Mouse (Mus musculus) E14TG2a.4 (cell line): ENCODE data around the gene Gm45521.

ENCODE experiments used
- H3K27me3 ChIP-seq: 2 replicates; pipeline ENCODE4 v1.6.1; 2014; ENCODE audit warnings: low read length, control low read depth; ENCODE audit not compliant: insufficient read depth
- H3K36me3 ChIP-seq: 2 replicates; pipeline ENCODE4 v1.6.1; 2014; ENCODE audit warnings: low read length, control low read depth; ENCODE audit not compliant: insufficient read depth
- H3K4me1 ChIP-seq: replicated peaks from 2 replicates; pipeline ENCODE4 v1.6.1; 2014; ENCODE audit warnings: low read depth, low read length, control low read depth
- H3K4me3 ChIP-seq: replicated peaks from 2 replicates; pipeline ENCODE4 v1.5.1; 2014; ENCODE audit warnings: mild to moderate bottlenecking, low read length
- H3K9me3 ChIP-seq: 2 replicates; pipeline ENCODE4 v1.6.1; 2014; ENCODE audit warnings: low read length, control low read depth
- CTCF ChIP-seq: conservative IDR thresholded peaks from 2 replicates; pipeline ENCODE4 v1.5.1; 2014; ENCODE audit warnings: low read length
- NANOG ChIP-seq: IDR thresholded peaks from 2 replicates; pipeline ENCODE4 v1.6.1; 2014; ENCODE audit warnings: borderline replicate concordance, low read length, mixed read lengths
- POU5F1 ChIP-seq: IDR thresholded peaks from 2 replicates; pipeline ENCODE4 v1.6.1; 2014; ENCODE audit warnings: low read length, borderline replicate concordance

Gene Gm45521

GRCm38 (mm10) chr14:7957049-7957448 is at the start of gene Gm45521:
Gm45521 (plus strand) TSS chr14:7957288.
- H3K4me1 ChIP-seq: peaks cover 94% of the 10 kb centered on the region
- H3K27me3 ChIP-seq: no peaks in the 10 kb centered on the region
- TF ChIP-seq NANOG: no peak
- TF ChIP-seq POU5F1: no peak
- TF ChIP-seq CTCF: no peak
- no peaks in the 10 kb centered on the region for H3K9me3 ChIP-seq
- H3K4me3 ChIP-seq: peak within 1 kb of the TSS; percentile 68
- H3K36me3 ChIP-seq: peaks cover 17% of the 10 kb centered on the region

DNA sequence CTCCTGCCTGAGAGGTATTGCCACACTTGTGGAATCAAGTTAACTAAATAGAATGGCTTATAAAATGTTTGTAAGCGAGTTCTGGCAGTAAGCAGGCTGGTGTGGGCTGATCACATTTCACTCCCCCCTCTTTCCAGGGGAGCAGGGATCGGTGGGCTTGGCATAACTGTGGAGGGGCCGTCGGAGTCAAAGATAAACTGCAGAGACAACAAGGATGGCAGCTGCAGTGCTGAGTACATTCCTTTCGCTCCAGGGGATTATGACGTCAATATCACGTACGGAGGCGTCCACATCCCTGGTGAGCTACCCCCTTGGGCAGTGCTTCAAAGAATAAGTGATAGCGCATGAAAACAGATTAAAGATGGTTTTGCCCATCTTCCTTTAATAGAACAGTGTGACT is 47.6 kb upstream of the Gm45521 start:
- Histone ChIP-seq H3K4me3 (no peak overlapping the region), H3K36me3 (peaks cover 89% of the 10 kb centered on the region), H3K9me3 (no peaks in the 10 kb centered on the region), H3K27me3 (no peaks in the 10 kb centered on the region), H3K4me1 (peaks cover 35% of the 10 kb centered on the region)
- no peak for TF ChIP-seq CTCF
- no peak for TF ChIP-seq POU5F1
- TF ChIP-seq NANOG: no peak

DNA sequence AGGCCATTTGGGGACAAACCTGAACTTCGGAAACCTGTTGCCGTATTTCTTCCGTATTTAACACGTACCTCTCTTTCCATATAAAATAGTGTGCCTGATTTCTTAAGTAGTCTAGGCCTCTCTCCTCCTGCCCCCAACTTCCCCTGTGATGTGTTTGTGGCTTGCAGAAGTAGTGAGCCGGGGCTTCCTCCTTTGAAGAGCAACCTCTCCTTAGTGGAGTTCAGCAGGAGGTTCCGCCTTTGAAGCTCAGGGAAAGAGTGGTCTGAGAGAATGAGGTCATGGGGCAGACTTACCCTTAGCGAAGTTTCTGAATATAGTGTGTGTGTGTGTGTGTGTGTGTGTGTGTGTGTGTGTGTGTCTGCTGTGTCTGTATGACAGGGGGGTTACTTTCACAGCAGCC is 43.2 kb upstream of the Gm45521 start:
- peaks cover 24% of the 10 kb centered on the region for H3K4me1 ChIP-seq
- H3K9me3 ChIP-seq: no peaks in the 10 kb centered on the region
- no peak overlapping the region for H3K4me3 ChIP-seq
- no peak for TF ChIP-seq POU5F1
- no peak for TF ChIP-seq NANOG
- no peak for TF ChIP-seq CTCF
- H3K27me3 ChIP-seq: no peaks in the 10 kb centered on the region
- H3K36me3 ChIP-seq: peaks cover 95% of the 10 kb centered on the region

- H3K36me3 ChIP-seq: peaks cover 95% of the 10 kb centered on the region
- no peaks in the 10 kb centered on the region for H3K9me3 ChIP-seq
- H3K4me3 ChIP-seq: no peak overlapping the region
- TF ChIP-seq NANOG: no peak
- TF ChIP-seq POU5F1: no peak
- no peak for TF ChIP-seq CTCF
- peaks cover 24% of the 10 kb centered on the region for H3K4me1 ChIP-seq
- H3K27me3 ChIP-seq: no peaks in the 10 kb centered on the region
Measured at GRCm38 (mm10) chr14:7914461-7914860, 42.6 kb upstream of the Gm45521 start.

- Histone ChIP-seq H3K27me3 (no peaks in the 10 kb centered on the region), H3K4me1 (peaks cover 17% of the 10 kb centered on the region), H3K4me3 (no peak overlapping the region), H3K9me3 (no peaks in the 10 kb centered on the region), H3K36me3 (peaks cover 92% of the 10 kb centered on the region)
- TF ChIP-seq NANOG (no peak), CTCF (no peak)
Measured at GRCm38 (mm10) chr14:7918150-7918991, 38.7 kb upstream of the Gm45521 start.

DNA sequence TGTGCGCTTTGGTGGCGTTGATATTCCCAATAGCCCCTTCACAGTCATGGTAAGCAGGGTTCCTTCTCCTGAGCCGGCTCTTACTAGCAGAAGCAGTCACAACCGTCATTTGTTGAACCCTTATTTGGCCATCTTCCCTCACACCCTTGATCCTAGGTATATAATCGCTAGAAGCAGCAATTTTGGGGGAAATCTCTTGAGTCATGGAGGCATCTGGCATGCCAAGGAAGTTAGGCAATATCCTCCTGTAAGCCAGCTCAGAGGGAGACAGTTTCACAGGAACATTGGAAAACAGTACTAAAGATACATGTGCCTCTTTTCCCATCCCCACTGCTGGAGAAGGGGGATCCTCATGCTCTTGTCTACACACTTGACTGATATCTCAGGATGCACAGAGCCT is 37.8 kb upstream of the Gm45521 start:
- H3K27me3 ChIP-seq: no peaks in the 10 kb centered on the region
- H3K36me3 ChIP-seq: peaks cover 95% of the 10 kb centered on the region
- no peak overlapping the region for H3K4me3 ChIP-seq
- TF ChIP-seq POU5F1: no peak
- no peak for TF ChIP-seq CTCF
- H3K9me3 ChIP-seq: no peaks in the 10 kb centered on the region
- peaks cover 9% of the 10 kb centered on the region; the same call in 1 of the 2 replicates for H3K4me1 ChIP-seq

DNA sequence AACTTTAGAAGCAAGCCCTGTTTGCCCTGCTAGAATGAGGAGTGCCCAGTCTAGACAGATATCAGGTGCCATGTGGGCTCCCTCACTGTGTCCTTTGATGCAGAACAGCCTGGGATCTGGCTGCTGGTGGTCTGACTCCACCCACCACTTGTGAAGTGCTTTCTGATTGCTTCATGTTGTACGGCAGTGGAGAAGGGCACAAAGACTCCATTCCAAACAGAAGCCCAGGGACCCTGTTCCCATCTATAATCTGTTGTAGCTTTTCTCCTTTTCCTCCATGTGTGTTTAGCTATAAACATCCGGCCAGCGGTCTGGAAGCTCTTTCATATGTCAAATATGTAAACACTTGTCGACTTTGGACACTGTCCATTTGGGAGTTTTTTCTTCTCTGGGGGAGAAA is 37.2 kb upstream of the Gm45521 start:
- TF ChIP-seq CTCF (no peak), NANOG (no peak), POU5F1 (no peak)
- H3K4me3 ChIP-seq: no peak overlapping the region

GRCm38 (mm10) chr14:7921459-7921858 is 35.6 kb upstream of the Gm45521 start:
- H3K27me3 ChIP-seq: no peaks in the 10 kb centered on the region
- peaks cover 97% of the 10 kb centered on the region for H3K36me3 ChIP-seq
- no peaks in the 10 kb centered on the region for H3K9me3 ChIP-seq
- H3K4me1 ChIP-seq: peaks cover 4% of the 10 kb centered on the region; the same call in 1 of the 2 replicates
- no peak overlapping the region for H3K4me3 ChIP-seq
- TF ChIP-seq NANOG: no peak
- TF ChIP-seq CTCF: no peak
- TF ChIP-seq POU5F1: no peak

More for the DNA sequence above, 37.2 kb upstream of the Gm45521 start:
- H3K4me1 ChIP-seq: peaks cover 4% of the 10 kb centered on the region; the same call in 1 of the 2 replicates
- H3K27me3 ChIP-seq: no peaks in the 10 kb centered on the region
- no peaks in the 10 kb centered on the region for H3K9me3 ChIP-seq
- peaks cover 95% of the 10 kb centered on the region for H3K36me3 ChIP-seq

DNA sequence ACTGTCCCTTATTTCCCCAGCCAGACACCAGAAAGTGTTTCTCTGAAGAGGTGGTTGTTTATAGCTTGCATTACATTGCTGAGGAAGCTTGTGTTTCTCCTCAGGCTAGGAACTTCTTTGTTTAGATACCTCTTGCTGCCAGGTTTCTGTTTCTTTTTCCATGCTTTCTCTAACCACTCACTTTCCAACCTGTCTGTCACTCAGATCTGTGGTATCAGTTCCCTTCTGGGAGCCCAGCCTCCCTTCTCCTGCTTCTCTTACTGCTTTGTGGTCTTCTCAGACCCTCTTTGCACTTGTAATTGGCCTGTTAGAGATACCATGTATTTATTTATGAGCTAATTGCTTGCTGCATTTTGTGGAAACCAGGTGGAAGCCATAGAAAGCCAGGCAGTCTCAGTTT is 33.5 kb upstream of the Gm45521 start:
- no peaks in the 10 kb centered on the region for H3K9me3 ChIP-seq
- peaks cover 4% of the 10 kb centered on the region; the same call in 1 of the 2 replicates for H3K4me1 ChIP-seq
- H3K27me3 ChIP-seq: no peaks in the 10 kb centered on the region
- no peak overlapping the region for H3K4me3 ChIP-seq
- TF ChIP-seq POU5F1 (no peak), CTCF (no peak), NANOG (no peak)
- H3K36me3 ChIP-seq: peaks cover 91% of the 10 kb centered on the region
